Mouse (Mus musculus) ES-CJ7 (cell line): Measurements from ENCODE around the gene Gpr173.
"Not testable (repeated sequence)": the region's sequence is repeated elsewhere in the genome, so short reads cannot be mapped to it uniquely, and the experiment has no call there.

Source experiments
- DNase-seq: peaks from one replicate; pipeline ENCODE4 v3.0.0; 2011; ENCODE audit warnings: low read depth, low spot score

The Gpr173 gene

DNA sequence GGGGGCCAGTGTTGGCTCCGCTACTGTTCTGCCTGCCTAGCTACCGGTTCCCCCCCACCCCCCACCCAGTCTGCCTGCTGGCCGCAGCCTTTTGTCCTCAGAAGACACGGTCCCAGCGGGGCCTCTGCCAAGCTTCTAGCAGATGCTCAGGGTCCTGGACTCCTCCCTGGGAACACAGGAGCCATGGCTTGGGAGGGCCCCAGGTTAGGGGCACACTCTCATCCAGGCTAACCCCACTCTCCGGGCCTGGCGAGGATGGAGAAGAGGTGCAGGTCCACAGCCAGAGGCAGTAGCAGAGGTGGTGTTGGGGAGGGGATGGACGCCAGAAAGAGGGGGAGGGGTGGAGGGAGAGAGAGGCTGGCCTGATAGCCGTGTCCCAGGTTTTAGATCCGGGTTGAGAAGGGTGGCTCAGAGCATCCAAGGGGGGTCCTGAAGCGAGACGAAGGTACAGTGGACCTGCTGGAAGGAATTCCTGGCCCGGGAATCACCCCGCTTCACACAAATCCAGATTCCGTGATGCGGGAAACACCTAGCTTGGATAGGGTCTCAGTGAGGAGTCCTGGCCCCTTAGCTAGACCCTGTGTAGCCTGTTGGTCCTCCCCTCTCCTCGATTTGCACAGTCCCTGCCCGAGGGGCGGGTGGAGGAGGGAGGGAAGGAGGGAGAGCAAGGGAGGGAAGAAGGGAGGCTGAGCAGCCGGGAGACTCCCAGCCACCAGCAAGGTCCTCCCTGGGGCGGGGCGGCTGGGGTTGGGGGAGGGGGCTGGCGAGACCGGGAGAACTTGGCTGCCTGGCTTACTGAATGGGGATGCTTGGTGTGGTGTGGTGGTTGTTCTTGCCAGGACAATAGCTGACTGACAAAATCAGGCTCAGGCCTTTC, at the start of gene Gpr173:
Gene Gpr173 (minus strand): TSS at position 308 of the 877 bp plus-strand sequence.
- peak; percentile 53 for DNase-seq

DNA sequence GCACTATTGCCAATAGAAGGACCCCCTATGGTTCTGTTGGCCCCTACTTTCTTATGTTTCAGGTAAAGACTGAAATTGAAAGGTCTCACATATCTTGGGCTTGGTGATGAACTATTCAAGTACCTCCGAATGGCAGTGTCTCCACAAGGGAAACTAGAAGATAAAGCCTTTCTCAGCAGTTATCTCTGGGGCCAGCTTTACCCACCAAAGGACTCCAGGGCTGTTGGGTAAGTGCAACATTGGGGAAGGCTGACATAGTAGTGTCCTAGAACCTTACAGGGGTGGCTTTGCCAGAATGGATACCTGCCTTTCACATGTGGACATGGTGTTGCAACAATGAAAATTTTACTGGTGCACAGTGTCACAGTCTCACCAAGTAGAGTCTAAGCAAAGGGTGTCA, 34.7 kb upstream of the Gpr173 start:
- DNase-seq = no peak

DNA sequence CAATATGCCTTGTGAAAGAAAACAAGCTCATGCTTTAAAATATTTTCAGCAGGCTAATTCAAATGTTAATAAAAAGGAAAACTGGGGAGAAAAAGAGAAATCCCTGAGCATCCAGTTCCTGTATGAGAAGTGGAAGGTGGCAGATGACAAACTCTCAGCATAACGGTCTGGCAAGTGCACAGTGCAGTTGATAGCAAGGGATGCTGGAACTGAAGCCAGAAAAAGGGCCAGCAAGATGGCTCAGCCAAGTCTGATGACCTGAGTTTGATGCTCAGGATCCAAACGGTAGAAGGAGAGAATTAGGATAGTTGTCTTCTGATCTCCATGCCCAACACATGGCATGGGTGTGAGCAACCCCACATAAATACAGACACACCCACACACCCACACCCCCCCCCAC, 31.6 kb upstream of the Gpr173 start:
- DNase-seq = no peak

DNA sequence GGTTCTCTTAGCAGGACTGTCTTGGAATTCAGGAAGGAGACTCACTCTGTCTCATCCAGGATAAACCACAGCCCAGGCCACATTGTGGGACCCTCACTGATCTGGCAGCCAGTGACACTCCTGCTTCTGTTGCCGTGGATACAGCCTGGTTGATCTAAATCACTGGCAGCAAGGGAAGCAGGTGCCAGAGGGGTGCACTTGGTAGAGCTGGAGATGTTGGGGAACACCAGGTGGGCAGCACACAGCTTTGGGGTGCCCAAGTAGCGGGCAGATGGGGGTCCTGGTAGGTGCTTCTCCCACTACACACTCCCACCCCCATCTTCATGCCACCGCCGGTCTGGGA, 479 bp downstream of the Gpr173 start:
- no peak for DNase-seq

DNA sequence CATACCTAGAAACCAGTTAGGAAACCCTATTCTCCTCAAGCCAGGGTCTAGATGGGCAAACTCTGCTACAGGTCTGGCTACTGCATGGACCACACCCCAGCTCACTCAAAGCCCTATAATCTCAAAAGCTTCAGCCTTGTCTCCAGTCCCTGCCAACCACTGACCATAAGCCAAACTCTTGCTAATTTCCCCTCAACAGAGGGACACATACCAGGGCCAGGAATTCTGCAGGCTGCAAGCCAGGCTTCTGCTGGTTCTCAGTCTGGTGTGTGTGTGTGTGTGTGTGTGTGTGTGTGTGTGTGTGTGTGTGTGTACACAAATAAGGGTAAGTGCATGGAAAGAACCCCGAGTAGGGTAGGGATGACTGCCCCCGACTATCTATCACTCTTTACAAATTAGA, 2.1 kb downstream of the Gpr173 start:
- DNase-seq = no peak

DNA sequence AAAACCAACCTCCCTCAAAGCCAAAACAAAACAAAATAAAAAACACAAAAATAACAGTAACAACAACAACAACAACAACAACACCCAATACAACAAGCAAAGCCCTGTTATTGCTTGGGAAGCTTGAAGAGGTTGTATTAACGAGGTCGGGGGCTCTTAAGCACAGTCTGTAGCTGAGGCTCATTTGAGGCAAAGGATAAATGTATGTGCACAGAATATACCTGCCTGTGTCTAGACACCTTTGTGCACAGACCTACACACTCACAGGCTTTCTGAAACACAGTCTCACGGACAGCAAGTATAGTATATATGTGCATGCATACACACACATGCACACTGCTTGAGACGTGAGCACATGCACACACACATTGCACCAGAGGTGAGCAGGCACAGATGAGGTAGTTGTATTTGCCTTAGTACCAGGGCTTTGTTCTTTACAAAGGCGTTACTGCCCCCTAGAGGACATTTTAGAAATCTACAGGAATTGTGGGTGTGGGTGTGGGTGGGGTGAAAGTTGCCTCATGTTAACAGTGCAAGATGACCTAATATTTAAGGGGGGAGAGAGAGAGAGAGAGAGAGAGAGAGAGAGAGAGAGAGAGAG, 15.9 kb downstream of the Gpr173 start:
- DNase-seq = peak; percentile 59

DNA sequence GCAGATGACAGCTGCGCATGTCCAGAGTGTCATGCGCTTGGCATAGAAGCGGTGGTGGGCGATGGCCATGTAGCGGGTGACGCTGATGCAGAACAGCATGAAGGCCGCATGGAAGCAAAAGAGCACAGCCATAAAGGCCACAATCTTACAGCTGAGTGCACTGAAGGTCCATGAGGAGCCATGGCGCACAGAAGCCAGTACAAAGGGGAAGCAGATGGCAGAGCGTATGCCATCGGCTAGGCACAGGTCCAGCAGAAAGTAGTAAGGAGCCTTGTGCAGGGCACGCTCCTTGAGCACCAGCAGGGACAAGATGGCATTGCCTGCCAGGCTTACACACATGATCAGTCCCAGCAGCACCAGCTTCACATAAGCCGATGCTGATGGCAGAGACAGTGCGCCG, 21.5 kb downstream of the Gpr173 start:
- no peak for DNase-seq

DNA sequence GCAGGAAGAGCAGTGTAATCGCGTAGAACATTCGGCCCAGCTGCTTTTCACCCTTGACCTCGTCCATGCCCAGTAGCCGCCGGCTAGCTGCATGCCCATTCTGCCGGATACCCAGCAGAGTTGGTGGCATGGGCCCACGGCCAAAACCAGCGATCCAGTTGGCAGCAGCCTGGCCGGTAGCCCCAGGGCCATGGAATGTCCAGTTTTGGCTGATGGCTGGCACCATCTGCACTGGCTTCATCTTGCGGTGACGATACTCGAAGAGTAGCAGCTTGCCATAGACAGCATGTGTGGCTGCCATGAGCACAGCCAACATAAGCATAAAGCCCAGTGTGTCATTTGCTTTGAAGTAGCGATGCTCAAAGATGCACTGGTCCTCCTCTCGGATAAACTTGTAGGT, 21.9 kb downstream of the Gpr173 start:
- DNase-seq = no peak

DNA sequence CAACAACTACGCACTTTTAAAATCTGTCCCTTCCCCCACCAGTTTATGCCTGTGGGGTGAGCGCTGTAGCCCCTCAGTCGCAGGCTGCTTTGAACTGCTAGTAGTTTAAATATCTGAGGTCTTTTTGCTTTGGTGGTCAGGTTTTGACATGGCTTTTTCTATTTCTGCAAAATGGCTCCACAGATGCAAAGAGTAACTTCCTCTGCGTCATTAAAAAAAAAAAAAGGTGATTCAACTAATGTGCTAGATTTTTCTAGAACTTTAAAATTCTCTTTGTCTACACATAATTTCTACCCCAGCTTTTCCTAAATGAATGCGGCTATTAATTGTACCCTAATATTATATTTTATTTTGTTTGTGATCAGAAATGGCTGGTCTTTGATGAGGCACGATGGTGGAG, 25.6 kb downstream of the Gpr173 start:
- DNase-seq = no peak

DNA sequence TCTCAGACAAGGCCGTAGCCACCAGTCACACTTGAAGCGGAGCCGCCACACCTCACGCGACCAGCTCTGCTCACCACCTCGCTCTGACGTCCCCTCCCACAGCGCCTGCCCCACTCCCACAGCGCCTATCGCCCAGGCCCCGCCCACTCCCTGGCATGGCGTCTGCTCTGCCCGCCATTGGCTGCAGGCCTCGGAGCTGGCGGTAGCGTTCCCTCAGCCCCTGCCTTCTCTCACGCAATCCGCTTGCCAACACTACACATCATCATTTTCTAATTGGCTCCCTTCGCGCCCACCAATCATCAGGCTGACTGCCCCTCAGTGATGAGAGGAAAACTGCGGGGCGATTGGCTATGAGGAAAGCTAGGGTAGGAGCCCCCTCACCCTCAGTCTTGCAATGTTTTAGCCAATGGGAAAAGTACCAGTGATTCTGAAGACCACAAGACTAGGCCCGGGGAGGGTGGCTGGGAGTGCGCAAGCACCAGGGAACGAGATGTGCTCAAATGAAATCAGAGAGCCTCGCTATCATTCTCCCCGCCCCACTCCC, 26.1 kb downstream of the Gpr173 start, which contains the start of gene Tspyl2:
Gene Tspyl2 (minus strand): TSS at position 68 of the 544 bp plus-strand sequence.
- peak; percentile 96 for DNase-seq

DNA sequence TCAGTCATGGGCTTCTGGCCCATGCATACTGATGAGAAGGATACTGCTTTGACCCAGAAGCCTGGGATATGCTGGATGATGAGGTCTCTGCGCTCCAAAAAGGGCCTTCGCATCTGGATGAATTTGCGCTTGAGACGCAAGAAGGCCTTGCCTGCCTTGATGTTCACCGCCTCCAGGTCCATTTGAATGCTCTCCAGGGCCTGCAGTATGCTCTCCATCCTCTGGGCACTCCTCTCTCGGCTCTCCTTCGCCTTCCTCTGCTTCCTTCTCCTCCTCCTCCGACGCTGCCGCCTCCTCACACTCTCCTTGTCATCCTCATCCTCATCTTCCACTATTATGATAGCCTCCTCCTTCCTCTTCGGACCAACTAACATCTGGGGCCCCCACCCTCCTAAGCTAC, 27.0 kb downstream of the Gpr173 start:
- no peak for DNase-seq

DNA sequence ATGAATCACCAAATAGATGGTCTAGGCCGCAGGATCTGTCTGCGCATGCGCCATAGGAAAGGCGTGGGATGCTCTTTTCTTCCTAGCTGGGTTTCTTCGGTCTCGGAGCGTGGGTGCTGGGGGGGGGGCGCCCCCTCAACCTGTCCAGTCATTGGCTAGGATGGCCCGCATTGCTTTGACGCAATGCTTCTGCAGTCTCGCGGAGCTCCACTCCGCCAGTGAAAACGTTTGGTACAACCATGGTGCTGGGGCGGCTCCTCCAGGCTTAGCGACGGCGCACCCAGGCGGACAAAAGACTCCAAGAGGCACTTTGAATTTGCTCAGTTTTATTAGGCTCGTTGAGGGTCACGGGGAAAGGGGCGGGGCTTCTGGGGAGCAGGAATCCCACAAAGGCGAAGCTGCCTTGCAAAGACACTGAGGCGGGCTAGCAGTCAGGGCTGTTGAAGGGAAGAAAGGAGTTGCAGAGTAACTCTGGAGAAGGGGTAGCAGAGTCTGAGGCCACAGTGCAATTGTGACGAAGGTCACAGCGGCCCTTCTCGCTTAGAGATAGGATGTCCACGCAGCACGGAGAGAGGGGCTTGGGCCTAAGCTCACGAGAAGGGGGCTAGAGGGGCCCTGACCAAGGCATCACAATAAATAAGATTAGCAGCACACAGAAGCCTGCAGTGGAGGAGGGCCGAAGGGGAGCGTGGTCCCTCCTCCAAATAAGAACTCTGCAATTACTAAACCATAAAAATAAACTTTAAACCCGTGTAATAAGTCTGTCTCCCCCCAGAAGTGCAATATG, 31.8 kb downstream of the Gpr173 start:
- DNase-seq = peak; percentile 94

DNA sequence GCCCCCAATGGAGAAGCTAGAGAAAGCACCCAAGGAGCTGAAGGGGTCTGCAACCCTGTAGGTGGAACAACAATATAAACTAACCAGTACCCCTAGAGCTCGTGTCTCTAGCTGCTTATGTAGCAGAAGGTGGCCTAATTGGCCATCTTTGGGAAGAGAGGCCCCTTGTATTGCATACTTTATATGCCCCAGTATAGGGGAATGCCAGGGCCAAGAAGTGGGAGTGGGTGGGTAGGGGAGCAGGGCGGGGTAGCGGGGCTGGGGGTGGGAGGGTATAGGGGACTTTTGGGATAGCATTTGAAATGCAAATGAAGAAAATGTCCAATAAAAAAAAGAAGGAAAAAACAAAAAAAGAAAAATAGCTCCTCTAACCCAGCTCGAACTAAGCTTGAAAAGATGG, 32.4 kb downstream of the Gpr173 start:
- DNase-seq = not testable (repeated sequence)

DNA sequence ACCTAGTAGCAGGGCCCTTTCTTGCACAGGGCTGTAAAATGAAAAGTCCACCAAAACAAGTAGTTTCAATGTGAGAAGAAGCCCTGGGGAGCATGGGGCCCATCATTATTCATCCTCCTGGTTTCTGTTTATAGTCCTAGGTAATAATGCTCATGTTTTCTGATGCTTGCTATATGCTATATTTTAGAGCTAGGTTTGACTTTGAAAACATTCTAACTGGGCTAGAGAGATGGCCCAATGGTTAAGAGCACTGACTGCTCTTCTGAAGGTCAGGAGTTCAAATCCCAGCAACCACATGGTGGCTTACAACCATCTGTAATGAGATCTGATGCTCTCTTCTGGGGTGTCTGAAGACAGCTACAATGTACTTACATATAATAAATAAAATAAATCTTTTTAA, 39.1 kb downstream of the Gpr173 start:
- DNase-seq = not testable (repeated sequence)

DNA sequence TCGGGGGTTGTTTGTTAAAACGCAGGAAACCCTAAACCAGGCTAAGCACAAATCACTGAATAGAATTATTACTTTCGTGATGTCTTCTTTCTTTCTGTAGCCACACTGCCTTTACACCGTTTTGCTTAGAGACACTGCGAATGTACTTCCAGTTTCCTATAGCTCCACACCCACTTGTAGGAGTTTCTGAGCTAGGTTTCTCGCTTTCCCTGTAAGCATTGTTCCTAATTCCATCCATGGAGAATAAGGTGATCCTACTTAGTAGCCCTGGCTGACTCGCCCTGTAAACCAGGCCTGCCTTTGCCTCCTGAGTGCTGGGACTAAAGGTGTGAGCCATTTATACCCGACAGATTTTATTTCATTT, 40.8 kb downstream of the Gpr173 start:
- DNase-seq = no peak

DNA sequence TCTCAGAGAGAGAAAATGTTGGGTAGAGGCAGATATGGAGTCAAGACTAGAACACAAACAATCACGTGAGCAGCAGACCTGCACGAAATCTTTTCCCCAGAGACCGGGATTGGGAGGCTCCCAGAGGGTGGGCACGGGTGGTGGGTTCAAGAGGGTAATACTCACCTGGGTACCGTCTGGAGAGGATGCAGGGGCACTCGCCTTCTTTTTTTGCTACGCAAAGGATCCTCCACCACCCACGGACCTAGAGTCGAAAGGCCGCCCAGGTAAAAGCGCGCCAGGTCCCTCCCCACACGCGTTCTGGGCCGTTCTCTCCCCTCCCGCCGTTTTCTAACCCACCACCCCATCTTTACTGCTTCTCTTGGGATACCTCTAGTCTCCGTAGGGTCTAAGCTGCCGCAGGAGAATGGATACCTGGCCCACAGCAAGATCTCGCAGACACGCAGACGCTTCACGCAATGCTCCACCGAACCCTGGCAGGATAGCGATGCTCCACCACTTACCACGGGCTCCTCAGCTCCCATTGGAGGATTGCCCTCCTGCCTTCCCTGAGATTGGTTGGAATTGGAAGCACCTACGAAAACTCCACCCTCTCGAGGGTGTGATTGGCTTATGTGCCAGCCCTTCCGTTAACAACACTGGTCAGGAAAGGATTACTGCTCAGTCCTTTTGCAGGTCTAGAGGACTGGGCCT, 41.4 kb downstream of the Gpr173 start, which contains the start of gene Kantr:
Gene Kantr (minus strand): TSS at position 500 of the 693 bp plus-strand sequence.
- peak; percentile 88 for DNase-seq

DNA sequence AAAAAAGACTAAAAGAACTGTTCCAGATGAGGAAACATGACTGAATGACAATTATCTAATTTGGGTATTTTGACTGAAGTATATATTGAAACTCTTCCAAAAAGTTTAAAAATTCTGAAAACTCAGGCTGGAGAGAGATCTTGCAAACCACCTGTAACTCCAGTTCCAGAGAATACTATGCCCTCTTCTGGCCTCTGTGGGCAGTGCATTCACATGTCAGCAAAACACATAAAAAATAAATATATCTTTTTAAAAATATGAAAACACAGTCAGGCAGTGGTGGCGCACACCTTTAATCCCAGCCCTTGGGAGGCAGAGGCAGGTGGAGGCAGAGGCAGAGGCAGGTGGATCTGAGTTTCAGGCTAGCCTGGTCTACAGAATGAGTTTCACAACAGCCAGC, 44.9 kb downstream of the Gpr173 start:
- no peak for DNase-seq

DNA sequence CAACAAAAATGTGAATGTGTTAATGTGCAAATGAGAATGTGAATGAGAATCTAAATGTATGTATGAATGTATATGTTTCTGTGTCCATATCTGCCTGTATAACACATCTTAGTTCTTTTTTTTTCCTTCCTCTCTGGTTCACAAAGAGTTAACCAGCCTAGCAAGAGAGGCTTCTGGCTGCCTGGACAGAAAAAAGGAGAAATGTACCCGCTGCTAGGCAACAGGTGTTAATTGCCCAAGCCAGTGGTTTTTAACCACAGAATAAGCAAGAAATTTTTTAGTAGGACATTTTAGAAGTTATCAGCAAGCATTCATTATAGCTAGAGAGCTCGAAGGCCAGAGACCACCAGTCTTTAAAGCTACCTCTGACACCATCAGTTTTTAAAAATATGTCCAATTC, 45.7 kb downstream of the Gpr173 start:
- DNase-seq = no peak

DNA sequence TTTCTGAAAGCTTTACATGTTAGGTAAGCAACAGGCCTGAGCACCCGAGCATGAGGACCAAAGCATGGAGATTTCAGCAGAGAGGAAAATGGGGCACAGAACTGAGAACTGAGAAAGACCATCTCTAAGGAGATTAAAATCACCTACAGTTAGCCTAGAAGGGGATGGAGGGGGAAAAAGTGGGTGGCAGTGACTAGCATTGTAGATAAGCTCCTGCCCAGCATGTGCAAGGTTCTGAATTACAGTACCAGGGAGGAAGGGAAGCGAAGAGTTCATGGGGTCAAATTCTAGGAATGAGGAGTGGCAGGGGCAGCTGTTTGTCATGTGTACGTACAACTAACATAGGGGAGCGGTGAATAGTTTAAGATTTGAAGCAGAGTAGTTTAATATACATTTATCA, 48.0 kb downstream of the Gpr173 start:
- no peak for DNase-seq

DNA sequence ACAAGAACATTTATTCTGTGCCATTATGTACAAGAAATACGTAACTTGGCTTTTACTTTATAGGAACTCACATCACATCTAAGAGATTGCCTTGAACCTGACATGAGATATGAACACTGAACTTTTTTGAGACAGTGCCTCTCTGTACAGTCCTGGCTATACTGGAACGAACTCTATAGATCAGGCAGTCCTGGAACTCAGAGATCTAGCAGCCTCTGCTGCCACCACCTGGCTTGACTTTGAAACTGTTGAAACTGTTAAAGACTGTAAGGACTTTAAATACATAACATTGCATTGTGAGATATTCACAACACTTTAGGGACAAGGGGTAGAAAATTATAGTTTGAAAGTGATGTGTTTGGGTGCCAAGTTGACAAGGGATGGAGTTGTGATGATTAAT, 60.6 kb downstream of the Gpr173 start:
- DNase-seq = peak; percentile 25

DNA sequence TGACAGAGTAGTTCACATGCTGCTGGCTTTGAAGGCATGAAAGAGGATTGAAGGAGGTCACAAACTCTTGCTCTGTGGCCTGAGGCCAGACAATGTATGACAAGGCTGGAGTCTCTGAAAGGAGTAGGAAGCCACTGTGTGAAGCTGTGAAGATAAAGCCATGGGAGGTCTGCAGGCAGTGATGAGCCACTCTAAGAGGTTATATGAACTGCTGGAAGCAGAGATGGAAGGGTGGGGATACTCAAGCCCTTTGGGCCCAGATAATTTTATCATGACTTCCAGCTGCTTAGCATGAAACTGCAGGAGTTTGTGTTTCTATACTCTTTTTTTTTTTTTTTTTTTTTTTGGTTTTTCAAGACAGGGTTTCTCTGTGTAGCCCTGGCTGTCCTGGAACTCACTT, 61.1 kb downstream of the Gpr173 start:
- no peak for DNase-seq

DNA sequence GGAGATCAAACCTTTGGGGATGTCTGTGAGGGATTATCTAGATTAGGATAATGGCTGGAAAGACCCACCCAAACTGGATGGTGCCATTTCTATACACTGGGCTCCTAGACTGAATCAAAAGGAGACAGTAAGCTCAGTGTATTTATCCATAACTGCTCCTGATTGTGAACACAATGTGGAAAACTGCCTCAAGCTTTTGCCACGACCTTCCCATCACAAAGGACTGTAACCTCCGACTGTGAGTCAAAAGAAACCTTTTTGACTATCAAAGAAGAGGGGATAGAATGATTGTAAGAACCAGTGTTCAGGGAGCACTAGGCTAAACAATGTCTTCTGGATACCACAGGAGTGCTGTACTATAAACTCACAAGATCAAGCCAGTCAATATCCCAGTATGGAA, 62.3 kb downstream of the Gpr173 start:
- peak; percentile 30 for DNase-seq
